In genomic region chr11:88707228-88707775, GRCm38 (mm10) we compare ENCODE assay signal across 17 mouse cellular contexts. TPM values are rescaled to one million over a fixed set of nuclear protein-coding genes. Genes with fewer than 3 reads are reported as not detected.
DNase-seq lines count a peak whose midpoint lies in the region; ATAC-seq lines count a peak whose summit lies in the region.
"Had no signal": no experiment of that assay in that cellular context is flagged by ENCODE, and none has a peak within 500 bp of the region (broad histone marks: within the 10 kb centered on the region; RNA-seq: fewer than 3 reads in every experiment).

No protein-coding gene starts in this region.

- H3K27me3 ChIP-seq in kidney, embryonic 16.5 days (ENCODE audit: insufficient read depth, low read length) = no peaks in the 10 kb centered on the region
- H3K27me3 ChIP-seq: megakaryocyte, embryonic 14.5 days; neural tube, embryonic 12.5 days had no signal

- H3K36me3 ChIP-seq in kidney, embryonic 16.5 days (ENCODE audit: insufficient read depth, low read length) = peaks cover 29% of the 10 kb centered on the region

- 37% methylated on average over 11 of the region's 11 CpGs for WGBS in kidney, embryonic 16.5 days

- H3K4me2 ChIP-seq in kidney, embryonic 16.5 days (replicated peaks; ENCODE audit: low read depth, low read length) = no peak overlapping the region
- H3K4me2 ChIP-seq: lung, embryonic 14.5 days; neural tube, embryonic 12.5 days had no signal

- H3K9ac ChIP-seq in kidney, embryonic 16.5 days (replicated peaks; ENCODE audit: low read length) = no peak overlapping the region
- H3K9ac ChIP-seq: lung, embryonic 14.5 days; neural tube, embryonic 12.5 days had no signal

- H3K4me1 ChIP-seq in kidney, embryonic 16.5 days (ENCODE audit: insufficient read depth, low read length) = peaks cover 49% of the 10 kb centered on the region

- no peaks in the 10 kb centered on the region for H3K9me3 ChIP-seq in kidney, embryonic 16.5 days (ENCODE audit: low read length)
- H3K9me3 ChIP-seq: megakaryocyte, embryonic 14.5 days; neural tube, embryonic 12.5 days had no signal

- peak; percentile 37 for DNase-seq in embryo, embryonic 10 days (ENCODE audit: low spot score)
- no peak for DNase-seq in embryo, embryonic 10.5 days (ENCODE audit: low spot score)
- DNase-seq in kidney, adult 18-20 months = peak; percentile 51
- peak; percentile 43 for DNase-seq in forelimb bud, embryonic 11.5 days (ENCODE audit: low read depth, low spot score)
- DNase-seq in kidney, postnatal 4 days = peak; percentile 37 to 47
- DNase-seq in left cerebral cortex, postnatal 4 days = no peak
- no peak for DNase-seq in right cerebral cortex, postnatal 25 days
- DNase-seq: adrenal gland, adult 2 months; cerebellum, adult 2 months; heart, postnatal 36 days; layer of hippocampus, postnatal 36 days; liver; lung, embryonic 14.5 days; right cerebral cortex, adult 18-20 months had no signal

- intact Hi-C loops in left cerebral cortex, postnatal 4 days (cut with DNase I) = no loop called here

- ATAC-seq in kidney, embryonic 16.5 days (ENCODE audit: low FRiP score, low TSS enrichment) = no peak

- H3K27ac ChIP-seq in kidney, embryonic 16.5 days (ENCODE audit: low read length) = no peak overlapping the region
- H3K27ac ChIP-seq: neural tube, embryonic 12.5 days had no signal

- H3K4me3 ChIP-seq in kidney, embryonic 16.5 days (ENCODE audit: low read length) = no peak overlapping the region
- H3K4me3 ChIP-seq: megakaryocyte, embryonic 14.5 days; neural tube, embryonic 12.5 days had no signal

RNA-seq across cellular contexts. Expression of gene Msi2, which starts 11.0 kb away (rescaled TPM):
- 24.3 and 30.0 TPM in 2 replicates for polyA plus RNA-seq in kidney, embryonic 16.5 days (2015; fragmentation: Nextera tagmentation; extraction: Ambion mirVana)
- total RNA-seq in left cerebral cortex, postnatal 4 days (2021) = 10 to 100 TPM; 75.8 to 90.1 TPM

Comparison
In these comparisons a context has a peak if more than half of its experiments do, and no peak if none do; other contexts are left out.
1. DNase-seq: peak in embryo, embryonic 10 days (single experiment), kidney, adult 18-20 months (single experiment), forelimb bud, embryonic 11.5 days (single experiment) and kidney, postnatal 4 days (2 of 2); none in embryo, embryonic 10.5 days (single experiment), left cerebral cortex, postnatal 4 days (single experiment) and right cerebral cortex, postnatal 25 days (single experiment).